11 mouse cellular contexts compared by ENCODE assay signal in genomic region chr2:125067894-125068293, GRCm38 (mm10). TPM values are rescaled to one million over a fixed set of nuclear protein-coding genes. Genes with fewer than 3 reads are reported as not detected.
DNase-seq lines count a peak whose midpoint lies in the region; ATAC-seq and TF ChIP-seq lines count a peak whose summit lies in the region.
"Had no signal": no experiment of that assay in that cellular context is flagged by ENCODE, and none has a peak within 500 bp of the region (broad histone marks: within the 10 kb centered on the region; RNA-seq: fewer than 3 reads in every experiment).

Gene Slc24a5 (plus strand): TSS chr2:125068124.

- no peak within 1 kb of the TSS for H3K9ac ChIP-seq in heart, embryonic 12.5 days
- no peak within 1 kb of the TSS for H3K9ac ChIP-seq in midbrain, embryonic 13.5 days (replicated peaks)
- H3K9ac ChIP-seq in midbrain, postnatal 0 days (replicated peaks; ENCODE audit: low read length, poor library complexity, severe bottlenecking): no peak within 1 kb of the TSS
- H3K9ac ChIP-seq: embryonic facial prominence, embryonic 12.5 days; neural tube, embryonic 13.5 days had no signal

- H3K4me1 ChIP-seq in heart, embryonic 12.5 days (replicated peaks): peaks cover 17% of the 10 kb centered on the region
- H3K4me1 ChIP-seq in midbrain, embryonic 13.5 days (replicated peaks): peaks cover 4% of the 10 kb centered on the region; the same call in 1 of the 2 replicates
- no peaks in the 10 kb centered on the region for H3K4me1 ChIP-seq in midbrain, postnatal 0 days (ENCODE audit: insufficient read depth, low read length)
- H3K4me1 ChIP-seq: embryonic facial prominence, embryonic 12.5 days; neural tube, embryonic 13.5 days had no signal

- intact Hi-C loops in heart, postnatal 36 days (cut with DNase I): no loop called here

- DNase-seq in heart, adult 11 months: peak; percentile 95
- no peak for DNase-seq in midbrain, postnatal 0 days (ENCODE audit: low spot score)
- peak; percentile 7 to 25 for DNase-seq in heart, postnatal 36 days
- DNase-seq in spleen, adult 18-20 months: no peak
- DNase-seq in right cerebral cortex, adult 18-20 months: no peak

- no peak within 1 kb of the TSS for H3K27ac ChIP-seq in heart, embryonic 12.5 days (ENCODE audit: poor library complexity, severe bottlenecking)
- no peak within 1 kb of the TSS for H3K27ac ChIP-seq in midbrain, embryonic 13.5 days
- no peak within 1 kb of the TSS for H3K27ac ChIP-seq in midbrain, postnatal 0 days (ENCODE audit: low read depth, low read length)
- H3K27ac ChIP-seq in macrophage: no peak within 1 kb of the TSS
- H3K27ac ChIP-seq: embryonic facial prominence, embryonic 12.5 days; neural tube, embryonic 13.5 days had no signal

- WGBS in heart, embryonic 12.5 days: 43% methylated on average over 10 of the region's 10 CpGs
- 79% methylated on average over 10 of the region's 10 CpGs for WGBS in midbrain, embryonic 13.5 days
- 71% methylated on average over 10 of the region's 10 CpGs for WGBS in midbrain, postnatal 0 days
- 27% methylated on average over 10 of the region's 10 CpGs for WGBS in macrophage (ENCODE audit: missing documents)

- no peaks in the 10 kb centered on the region for H3K9me3 ChIP-seq in heart, embryonic 12.5 days (replicated peaks)
- no peaks in the 10 kb centered on the region for H3K9me3 ChIP-seq in midbrain, embryonic 13.5 days
- no peaks in the 10 kb centered on the region for H3K9me3 ChIP-seq in midbrain, postnatal 0 days (ENCODE audit: low read length)
- H3K9me3 ChIP-seq: embryonic facial prominence, embryonic 12.5 days; neural tube, embryonic 13.5 days had no signal

- H3K79me2 ChIP-seq in macrophage (ENCODE audit: inconsistent target): no peaks in the 10 kb centered on the region

- no peak within 1 kb of the TSS for H3K4me3 ChIP-seq in heart, embryonic 12.5 days
- no peak within 1 kb of the TSS for H3K4me3 ChIP-seq in midbrain, embryonic 13.5 days (replicated peaks)
- H3K4me3 ChIP-seq in midbrain, postnatal 0 days (ENCODE audit: low read depth, low read length): no peak within 1 kb of the TSS
- H3K4me3 ChIP-seq in macrophage (ENCODE audit: inconsistent target): peak within 1 kb of the TSS; percentile 0; the same call in 1 of the 2 replicates
- H3K4me3 ChIP-seq: embryonic facial prominence, embryonic 12.5 days; neural tube, embryonic 13.5 days had no signal

- no peaks in the 10 kb centered on the region for H3K36me3 ChIP-seq in heart, embryonic 12.5 days
- no peaks in the 10 kb centered on the region for H3K36me3 ChIP-seq in midbrain, embryonic 13.5 days
- no peaks in the 10 kb centered on the region for H3K36me3 ChIP-seq in midbrain, postnatal 0 days (ENCODE audit: insufficient read depth, low read length)
- H3K36me3 ChIP-seq in macrophage (ENCODE audit: inconsistent target): no peaks in the 10 kb centered on the region
- H3K36me3 ChIP-seq: embryonic facial prominence, embryonic 12.5 days; neural tube, embryonic 13.5 days had no signal

- no peak within 1 kb of the TSS for H3K4me2 ChIP-seq in heart, embryonic 12.5 days
- H3K4me2 ChIP-seq in midbrain, embryonic 13.5 days (replicated peaks): no peak within 1 kb of the TSS
- H3K4me2 ChIP-seq in midbrain, postnatal 0 days (ENCODE audit: low read depth, low read length, poor library complexity, severe bottlenecking): no peak within 1 kb of the TSS
- H3K4me2 ChIP-seq: embryonic facial prominence, embryonic 12.5 days; neural tube, embryonic 13.5 days had no signal

- TF ChIP-seq CTCF in midbrain, postnatal 0 days (IDR thresholded peaks at IDR 0.05): no peak

- H3K27me3 ChIP-seq in heart, embryonic 12.5 days (replicated peaks): no peaks in the 10 kb centered on the region
- no peaks in the 10 kb centered on the region for H3K27me3 ChIP-seq in midbrain, embryonic 13.5 days
- no peaks in the 10 kb centered on the region for H3K27me3 ChIP-seq in midbrain, postnatal 0 days (ENCODE audit: insufficient read depth, low read length)
- H3K27me3 ChIP-seq: embryonic facial prominence, embryonic 12.5 days; neural tube, embryonic 13.5 days had no signal

- no peak for ATAC-seq in heart, embryonic 12.5 days (ENCODE audit: insufficient number of reproducible peaks, low FRiP score)
- peak; percentile 37 for ATAC-seq in midbrain, embryonic 13.5 days
- ATAC-seq in midbrain, postnatal 0 days (ENCODE audit: low FRiP score): no peak

RNA-seq across cellular contexts. Expression of gene Slc24a5, which starts in this region (rescaled TPM):
- polyA plus RNA-seq in heart, embryonic 12.5 days (2016; fragmentation: Nextera tagmentation; extraction: Ambion mirVana): 2.9 and 4.1 TPM in 2 replicates
- 5.6 and 5.7 TPM in 2 replicates for polyA plus RNA-seq in midbrain, embryonic 13.5 days (2015; fragmentation: Nextera tagmentation; extraction: Ambion mirVana)
- 0.14 and 1.4 TPM in 2 replicates for total RNA-seq in midbrain, postnatal 0 days (2014; rRNA removed)
- 4.7 and 5.0 TPM in 2 replicates for polyA plus RNA-seq in midbrain, postnatal 0 days (2015; fragmentation: Nextera tagmentation; extraction: Ambion mirVana)
- total RNA-seq in heart, postnatal 36 days (2021): under 1 TPM; 0.64 to 0.89 TPM
- total RNA-seq in macrophage (2018; cell fraction: chromatin; rRNA removed): 10 to 100 TPM in 5 of 26 experiments, 1 to 10 TPM in 21; 2.8 to 20.3 (median 7.5) TPM
- total RNA-seq in macrophage (2018; cell fraction: cytosol; rRNA removed): 10 to 100 TPM in 1 of 26 experiments, 1 to 10 TPM in 25; 4.6 to 10.3 (median 7.8) TPM
- total RNA-seq in macrophage (2018; cell fraction: nucleus; rRNA removed): 10 to 100 TPM in 6 of 26 experiments, 1 to 10 TPM in 20; 5.7 to 13.0 (median 8.2) TPM
- 5.7 to 13.3 TPM (median 7.9 TPM) in 3 replicates for polyA plus RNA-seq in macrophage (2018)
- total RNA-seq: gastrocnemius, adult 8-10 months had no signal

Comparison
In these comparisons a context has a peak if more than half of its experiments do, and no peak if none do; other contexts are left out.
1. Peak in DNase-seq in heart, postnatal 36 days; RNA of the gene not detected or under 1 TPM.